Mouse (Mus musculus) neural tube, embryonic 14.5 days (tissue): ENCODE measurements at regions not wholly inside any gene's neighbourhood (a gene's known extent, or its start where the extent isn't known, plus 50 kb on each side); places are given as distances from the start of the nearest gene placed in this dataset.

Source experiments
- ATAC-seq: fragments of 200-750 bp; cut with Nextera tagmentation; 2 replicates; pipeline ENCODE4 v1.8.0; 2017; ENCODE audit warnings: low read depth, mild to moderate bottlenecking, moderate TSS enrichment, moderate library complexity
- H3K27ac ChIP-seq: fragments of 300-500 bp; sonication (generic); 2 replicates; pipeline ENCODE4 v1.5.1; 2014; ENCODE audit warnings: low read depth, mild to moderate bottlenecking, control low read depth, low read length, moderate library complexity, mixed read lengths
- H3K27me3 ChIP-seq: fragments of 300-500 bp; sonication (generic); 2 replicates; pipeline ENCODE4 v1.6.1; 2014; ENCODE audit warnings: low read length; ENCODE audit not compliant: control insufficient read depth, insufficient read depth
- H3K36me3 ChIP-seq: fragments of 300-500 bp; sonication (generic); 2 replicates; pipeline ENCODE4 v1.6.1; 2014; ENCODE audit warnings: low read length, mixed read lengths; ENCODE audit not compliant: control insufficient read depth, insufficient read depth
- H3K4me1 ChIP-seq: fragments of 300-500 bp; sonication (generic); 2 replicates; pipeline ENCODE4 v1.6.1; 2014; ENCODE audit warnings: low read length; ENCODE audit not compliant: control insufficient read depth, insufficient read depth
- H3K4me2 ChIP-seq: fragments of 300-500 bp; sonication (generic); 2 replicates; pipeline ENCODE4 v1.6.1; 2014; ENCODE audit warnings: mild to moderate bottlenecking, low read depth, low read length, control low read depth
- H3K4me3 ChIP-seq: fragments of 300-500 bp; sonication (generic); 2 replicates; pipeline ENCODE4 v1.5.1; 2014; ENCODE audit warnings: low read depth, low read length, control low read depth, mixed read lengths
- H3K9ac ChIP-seq: fragments of 300-500 bp; sonication (generic); replicated peaks from 2 replicates; pipeline ENCODE4 v1.6.1; 2014; ENCODE audit warnings: low read depth, mild to moderate bottlenecking, control low read depth, low read length, mixed read lengths
- H3K9me3 ChIP-seq: fragments of 300-500 bp; sonication (generic); 2 replicates; pipeline ENCODE4 v1.6.1; 2016; ENCODE audit warnings: low read length; ENCODE audit not compliant: control insufficient read depth
- WGBS: fragments of 180-500 bp; shearing (Covaris S2); extraction: QIAGEN DNeasy Blood & Tissue Kit; methylation state at CpG from one replicate; pipeline ENCODE4 v1.1.7; 2014; 5-methylcytosine and 5-hydroxymethylcytosine counted together

GRCm38 (mm10) chr11:64313241-64313640 lies 121.9 kb upstream of the Hs3st3a1 start:
- Histone ChIP-seq H3K4me1 (no peaks in the 10 kb centered on the region), H3K9ac (no peak overlapping the region), H3K27me3 (no peaks in the 10 kb centered on the region), H3K9me3 (no peaks in the 10 kb centered on the region), H3K4me2 (no peak overlapping the region), H3K27ac (no peak overlapping the region), H3K36me3 (no peaks in the 10 kb centered on the region), H3K4me3 (no peak overlapping the region)
- ATAC-seq, result no peak
- WGBS, result 76% methylated on average over 5 of the region's 5 CpGs

- Histone ChIP-seq H3K9ac (no peak overlapping the region), H3K27ac (no peak overlapping the region), H3K9me3 (no peaks in the 10 kb centered on the region), H3K4me1 (no peaks in the 10 kb centered on the region), H3K36me3 (no peaks in the 10 kb centered on the region), H3K4me2 (no peak overlapping the region), H3K27me3 (no peaks in the 10 kb centered on the region), H3K4me3 (no peak overlapping the region)
- no peak for ATAC-seq
Measured at GRCm38 (mm10) chr11:64309881-64310280, 125.3 kb upstream of the Hs3st3a1 start.

GRCm38 (mm10) chr11:64297825-64298224 lies 137.3 kb upstream of the Hs3st3a1 start:
- Histone ChIP-seq H3K4me2 (no peak overlapping the region), H3K9ac (no peak overlapping the region), H3K27me3 (no peaks in the 10 kb centered on the region), H3K27ac (no peak overlapping the region), H3K9me3 (no peaks in the 10 kb centered on the region), H3K36me3 (no peaks in the 10 kb centered on the region), H3K4me3 (no peak overlapping the region), H3K4me1 (no peaks in the 10 kb centered on the region)
- WGBS, result 10% methylated on average over 5 of the region's 5 CpGs
- no peak for ATAC-seq

- no peak overlapping the region for H3K4me3 ChIP-seq
- no peaks in the 10 kb centered on the region for H3K9me3 ChIP-seq
- 91% methylated on average over 3 of the region's 3 CpGs for WGBS
- no peak overlapping the region for H3K9ac ChIP-seq
- ATAC-seq, result no peak
- H3K27me3 ChIP-seq, result no peaks in the 10 kb centered on the region
- no peak overlapping the region for H3K27ac ChIP-seq
- no peaks in the 10 kb centered on the region for H3K36me3 ChIP-seq
- H3K4me1 ChIP-seq, result no peaks in the 10 kb centered on the region
- no peak overlapping the region for H3K4me2 ChIP-seq
Measured at GRCm38 (mm10) chr11:64288236-64288635, 146.9 kb upstream of the Hs3st3a1 start.

- H3K4me1 ChIP-seq, result no peaks in the 10 kb centered on the region
- ATAC-seq, result no peak
- no peaks in the 10 kb centered on the region for H3K36me3 ChIP-seq
- no peak overlapping the region for H3K27ac ChIP-seq
- H3K9me3 ChIP-seq, result no peaks in the 10 kb centered on the region
- no peaks in the 10 kb centered on the region for H3K27me3 ChIP-seq
- H3K4me2 ChIP-seq, result no peak overlapping the region
- no peak overlapping the region for H3K9ac ChIP-seq
- no peak overlapping the region for H3K4me3 ChIP-seq
Measured at GRCm38 (mm10) chr11:64287499-64287898, 147.6 kb upstream of the Hs3st3a1 start.

- Histone ChIP-seq H3K4me2 (no peak overlapping the region), H3K4me3 (no peak overlapping the region), H3K27me3 (no peaks in the 10 kb centered on the region), H3K27ac (no peak overlapping the region), H3K36me3 (no peaks in the 10 kb centered on the region), H3K9ac (no peak overlapping the region), H3K4me1 (0 out of 2 replicates have a peak, but pooled peaks cover 3% of the 10 kb centered on the region), H3K9me3 (no peaks in the 10 kb centered on the region)
- ATAC-seq, result no peak
- 67% methylated on average over 4 of the region's 4 CpGs for WGBS
Measured at GRCm38 (mm10) chr11:64281781-64282180, 153.4 kb upstream of the Hs3st3a1 start.

- H3K4me3 ChIP-seq, result no peak overlapping the region
- H3K4me1 ChIP-seq, result 0 out of 2 replicates have a peak, but pooled peaks cover 3% of the 10 kb centered on the region
- H3K27ac ChIP-seq, result peak overlapping the region; percentile 79; the same call in 1 of the 2 replicates
- no peak overlapping the region for H3K9ac ChIP-seq
- H3K4me2 ChIP-seq, result no peak overlapping the region
- WGBS, result 22% methylated on average over 12 of the region's 12 CpGs
- no peaks in the 10 kb centered on the region for H3K27me3 ChIP-seq
- no peaks in the 10 kb centered on the region for H3K9me3 ChIP-seq
- peak; percentile 96 for ATAC-seq
- H3K36me3 ChIP-seq, result no peaks in the 10 kb centered on the region
Measured at GRCm38 (mm10) chr11:64278259-64279003, 156.7 kb upstream of the Hs3st3a1 start.

GRCm38 (mm10) chr11:64273726-64274125 lies 161.4 kb upstream of the Hs3st3a1 start:
- no peaks in the 10 kb centered on the region for H3K36me3 ChIP-seq
- H3K9me3 ChIP-seq, result no peaks in the 10 kb centered on the region
- no peak overlapping the region for H3K9ac ChIP-seq
- no peak overlapping the region for H3K27ac ChIP-seq
- 0 out of 2 replicates have a peak, but pooled peaks cover 3% of the 10 kb centered on the region for H3K4me1 ChIP-seq
- no peak overlapping the region for H3K4me3 ChIP-seq
- WGBS, result 84% methylated on average over 6 of the region's 6 CpGs
- no peaks in the 10 kb centered on the region for H3K27me3 ChIP-seq
- ATAC-seq, result no peak
- no peak overlapping the region for H3K4me2 ChIP-seq

- H3K4me3 ChIP-seq, result no peak overlapping the region
- no peak for ATAC-seq
- WGBS, result 87% methylated on average over 3 of the region's 3 CpGs
Measured at GRCm38 (mm10) chr11:64273214-64273613, 161.9 kb upstream of the Hs3st3a1 start.

More at GRCm38 (mm10) chr11:64273214-64273613, 161.9 kb upstream of the Hs3st3a1 start:
- no peak overlapping the region for H3K4me2 ChIP-seq
- H3K27ac ChIP-seq, result no peak overlapping the region
- H3K4me1 ChIP-seq, result 0 out of 2 replicates have a peak, but pooled peaks cover 3% of the 10 kb centered on the region
- no peaks in the 10 kb centered on the region for H3K9me3 ChIP-seq
- no peaks in the 10 kb centered on the region for H3K27me3 ChIP-seq
- H3K9ac ChIP-seq, result no peak overlapping the region
- no peaks in the 10 kb centered on the region for H3K36me3 ChIP-seq
